Mouse (Mus musculus) cerebellum, adult 11-12 months (tissue): ENCODE data around the gene Vmn1r64.
"Not testable (repeated sequence)": the region's sequence is repeated elsewhere in the genome, so short reads cannot be mapped to it uniquely, and the experiment has no call there.

Experiments used
- DNase-seq: peaks from one replicate; pipeline ENCODE4 v3.0.0; 2022

The Vmn1r64 gene

GRCm38 (mm10) chr7:5884442-5884841 is at the start of gene Vmn1r64:
Gene Vmn1r64 (minus strand): TSS chr7:5884542.
- no peak for DNase-seq

DNA sequence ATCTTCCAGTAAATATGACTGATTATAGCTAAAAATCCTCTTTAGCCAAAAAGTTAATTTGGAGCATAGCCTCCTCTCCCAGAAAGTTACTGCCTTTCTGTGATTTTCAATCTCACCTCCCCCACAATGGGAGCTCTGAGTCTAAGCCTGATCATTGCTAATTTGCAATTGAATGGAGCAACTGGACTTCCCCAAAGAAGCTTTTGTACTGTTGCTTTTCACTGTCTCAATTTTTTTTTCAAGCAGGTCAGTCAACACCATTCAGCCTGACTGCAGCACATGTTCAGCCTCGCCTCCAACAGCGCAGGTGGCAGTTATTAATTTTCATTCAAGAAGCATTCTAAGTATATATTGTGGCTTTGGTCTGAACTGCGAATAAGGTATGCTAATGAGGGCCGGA is 14.9 kb upstream of the Vmn1r64 start:
- no peak for DNase-seq

DNA sequence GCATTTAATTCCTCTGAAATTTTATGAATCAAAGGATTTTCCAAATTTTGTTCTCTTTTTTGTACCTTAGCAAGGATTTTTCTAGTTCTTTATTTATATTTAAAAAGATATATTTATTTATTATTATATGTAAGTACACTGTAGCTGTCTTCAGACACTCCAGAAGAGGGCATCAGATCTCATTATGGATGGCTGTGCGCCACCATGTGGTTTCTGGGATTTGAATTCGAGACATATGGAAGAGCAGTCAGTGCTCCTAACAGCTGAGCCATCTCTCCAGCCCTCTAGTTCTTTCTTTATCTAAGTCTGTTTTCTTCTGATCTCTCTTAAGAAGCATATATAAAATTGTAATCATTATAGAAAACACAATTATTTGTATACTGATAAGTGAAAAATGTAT is 12.9 kb upstream of the Vmn1r64 start:
- DNase-seq, result not testable (repeated sequence)
